Mouse (Mus musculus): ENCODE data around the gene Agap1. TPM values are rescaled to one million over a fixed set of nuclear protein-coding genes. Genes with fewer than 3 reads are reported as not detected.

The Agap1 gene
- total and polyA plus RNA-seq, 3 experiments: 0.01 TPM; not detected in 2

GRCm38 (mm10) chr1:89453666-89454065 lies 940 bp upstream of the Agap1 start:
- H3K4me3 ChIP-seq (ENCODE audit: control insufficient read depth in 1 of 2, insufficient read depth in 1 of 2, low read depth in 2 of 2, low read length in 2 of 2): no peak overlapping the region
- TF ChIP-seq TCF12 (IDR thresholded peaks at IDR 0.05; ENCODE audit: low read depth, low read length): no peak
- no peak for TF ChIP-seq RCOR1 (IDR thresholded peaks at IDR 0.05; ENCODE audit: low read depth, low read length)
- no peaks in the 10 kb centered on the region for H3K36me3 ChIP-seq (ENCODE audit: control insufficient read depth in 1 of 2, insufficient read depth in 2 of 2, low read length in 2 of 2)
- no peak overlapping the region for H3K9ac ChIP-seq (ENCODE audit: control insufficient read depth, low read depth, low read length, poor library complexity, severe bottlenecking)
- no peak overlapping the region for H3K27ac ChIP-seq (ENCODE audit: control insufficient read depth, low read depth, low read length)
- H3K4me1 ChIP-seq (ENCODE audit: control insufficient read depth in 1 of 2, insufficient read depth in 2 of 2, low read length in 2 of 2): no peaks in the 10 kb centered on the region
- no peaks in the 10 kb centered on the region for H3K27me3 ChIP-seq (ENCODE audit: control insufficient read depth in 1 of 2, insufficient read depth in 2 of 2, low read length in 2 of 2)
- no peak for DNase-seq (ENCODE audit: low read depth, low spot score)
- H3K9me3 ChIP-seq (replicated peaks; ENCODE audit: insufficient read depth, low read length): no peaks in the 10 kb centered on the region
- no peaks in the 10 kb centered on the region for H3K79me2 ChIP-seq (ENCODE audit: control insufficient read depth, insufficient read depth, low read length, poor library complexity)

- Histone ChIP-seq H3K27me3 (ENCODE audit: control insufficient read depth in 1 of 2, insufficient read depth in 2 of 2, low read length in 2 of 2) (no peaks in the 10 kb centered on the region), H3K27ac (ENCODE audit: control insufficient read depth, low read depth, low read length) (no peak overlapping the region), H3K4me3 (ENCODE audit: control insufficient read depth in 1 of 2, insufficient read depth in 1 of 2, low read depth in 2 of 2, low read length in 2 of 2) (no peak overlapping the region), H3K4me1 (ENCODE audit: control insufficient read depth in 1 of 2, insufficient read depth in 2 of 2, low read length in 2 of 2) (no peaks in the 10 kb centered on the region), H3K36me3 (ENCODE audit: control insufficient read depth in 1 of 2, insufficient read depth in 2 of 2, low read length in 2 of 2) (no peaks in the 10 kb centered on the region), H3K79me2 (ENCODE audit: control insufficient read depth, insufficient read depth, low read length, poor library complexity) (no peaks in the 10 kb centered on the region), H3K9ac (ENCODE audit: control insufficient read depth, low read depth, low read length, poor library complexity, severe bottlenecking) (no peak overlapping the region), H3K9me3 (replicated peaks; ENCODE audit: insufficient read depth, low read length) (no peaks in the 10 kb centered on the region)
- TF ChIP-seq MAX (IDR thresholded peaks at IDR 0.05; ENCODE audit: low read length) (no peak), KAT2A (conservative IDR thresholded peaks at IDR 0.05; ENCODE audit: low read depth, low read length) (no peak), MAFK (IDR thresholded peaks at IDR 0.05; ENCODE audit: borderline replicate concordance, low read depth, low read length) (no peak), RAD21 (IDR thresholded peaks at IDR 0.05; ENCODE audit: low read depth, low read length) (no peak), ETS1 (IDR thresholded peaks at IDR 0.05; ENCODE audit: low read depth, low read length) (no peak), TAL1 (IDR thresholded peaks at IDR 0.05; ENCODE audit: low read length) (no peak), RCOR1 (IDR thresholded peaks at IDR 0.05; ENCODE audit: low read depth, low read length) (no peak), TBP (IDR thresholded peaks at IDR 0.05; ENCODE audit: low read depth, low read length) (no peak), TCF12 (IDR thresholded peaks at IDR 0.05; ENCODE audit: low read depth, low read length) (no peak), HCFC1 (IDR thresholded peaks at IDR 0.05; ENCODE audit: low read depth, low read length) (no peak), POLR2AphosphoS2 (IDR thresholded peaks at IDR 0.05; ENCODE audit: low read length) (no peak), SMC3 (IDR thresholded peaks at IDR 0.05; ENCODE audit: low read depth, low read length) (no peak), MAZ (IDR thresholded peaks at IDR 0.05; ENCODE audit: low read depth, low read length) (no peak), BHLHE40 (IDR thresholded peaks at IDR 0.05; ENCODE audit: borderline replicate concordance, low read depth, low read length) (no peak), MYC (IDR thresholded peaks at IDR 0.05; ENCODE audit: low read depth, low read length) (no peak)
- no peak for DNase-seq (ENCODE audit: low read depth, low spot score)
Measured at GRCm38 (mm10) chr1:89455421-89456091, 950 bp downstream of the Agap1 start.

GRCm38 (mm10) chr1:89456456-89456855 lies 1.9 kb downstream of the Agap1 start:
- no peak overlapping the region for H3K4me3 ChIP-seq (ENCODE audit: control insufficient read depth in 1 of 2, insufficient read depth in 1 of 2, low read depth in 2 of 2, low read length in 2 of 2)
- TF ChIP-seq MEF2A (IDR thresholded peaks at IDR 0.05; ENCODE audit: extremely low read depth, insufficient replicate concordance, low read depth, low read length, poor library complexity, severe bottlenecking) (no peak), MYC (IDR thresholded peaks at IDR 0.05; ENCODE audit: low read depth, low read length) (no peak), TCF12 (IDR thresholded peaks at IDR 0.05; ENCODE audit: low read depth, low read length) (no peak), RAD21 (IDR thresholded peaks at IDR 0.05; ENCODE audit: low read depth, low read length) (no peak)
- H3K4me1 ChIP-seq (ENCODE audit: control insufficient read depth in 1 of 2, insufficient read depth in 2 of 2, low read length in 2 of 2): no peaks in the 10 kb centered on the region
- H3K27ac ChIP-seq (ENCODE audit: control insufficient read depth, low read depth, low read length): no peak overlapping the region
- no peaks in the 10 kb centered on the region for H3K27me3 ChIP-seq (ENCODE audit: control insufficient read depth in 1 of 2, insufficient read depth in 2 of 2, low read length in 2 of 2)
- DNase-seq (ENCODE audit: low read depth, low spot score): no peak
- no peaks in the 10 kb centered on the region for H3K9me3 ChIP-seq (replicated peaks; ENCODE audit: insufficient read depth, low read length)
- no peaks in the 10 kb centered on the region for H3K79me2 ChIP-seq (ENCODE audit: control insufficient read depth, insufficient read depth, low read length, poor library complexity)
- no peaks in the 10 kb centered on the region for H3K36me3 ChIP-seq (ENCODE audit: control insufficient read depth in 1 of 2, insufficient read depth in 2 of 2, low read length in 2 of 2)
- no peak overlapping the region for H3K9ac ChIP-seq (ENCODE audit: control insufficient read depth, low read depth, low read length, poor library complexity, severe bottlenecking)

All from MEL (cell line).